ENCODE assay signal across 29 mouse cellular contexts in the genomic region with DNA sequence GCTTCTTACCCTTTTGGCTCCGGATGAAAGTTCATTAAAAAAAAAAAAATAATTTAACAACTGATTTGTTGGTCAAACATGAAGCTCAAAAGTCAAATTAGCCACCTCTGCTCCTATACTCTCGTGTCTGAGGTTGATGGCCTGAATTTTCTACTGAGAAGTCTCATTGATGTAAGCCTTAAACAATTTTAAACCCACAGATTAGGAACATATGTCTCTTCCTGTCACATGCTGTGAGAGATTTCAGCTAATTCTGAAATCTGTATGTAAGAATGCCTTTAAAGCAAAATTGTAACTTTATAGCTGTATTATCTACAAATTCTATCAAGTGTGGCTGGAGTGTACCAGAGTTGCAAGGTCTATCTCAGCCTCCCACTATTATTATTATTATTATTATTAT. TPM values are rescaled to one million over a fixed set of nuclear protein-coding genes. Genes with fewer than 3 reads are reported as not detected.
DNase-seq lines count a peak whose midpoint lies in the region; ATAC-seq and TF ChIP-seq lines count a peak whose summit lies in the region.
"Had no signal": no experiment of that assay in that cellular context is flagged by ENCODE, and none has a peak within 500 bp of the region (broad histone marks: within the 10 kb centered on the region; RNA-seq: fewer than 3 reads in every experiment).

No protein-coding gene starts in this region.

- H3K4me3 ChIP-seq in forebrain, embryonic 10.5 days, result no peak overlapping the region
- H3K4me3 ChIP-seq in forebrain, postnatal 0 days (ENCODE audit: low read depth, low read length), result no peak overlapping the region
- H3K4me3 ChIP-seq in embryonic facial prominence, embryonic 10.5 days, result no peak overlapping the region
- H3K4me3 ChIP-seq in embryonic facial prominence, embryonic 15.5 days (replicated peaks), result no peak overlapping the region
- no peak overlapping the region for H3K4me3 ChIP-seq in limb, embryonic 13.5 days
- H3K4me3 ChIP-seq: forebrain, embryonic 15.5 days; heart, embryonic 15.5 days; intestine, embryonic 15.5 days; liver, embryonic 15.5 days; midbrain, embryonic 15.5 days had no signal

- H3K9me3 ChIP-seq in forebrain, embryonic 10.5 days, result no peaks in the 10 kb centered on the region
- no peaks in the 10 kb centered on the region for H3K9me3 ChIP-seq in forebrain, postnatal 0 days (ENCODE audit: low read length)
- H3K9me3 ChIP-seq in embryonic facial prominence, embryonic 10.5 days, result 0 out of 2 replicates have a peak, but pooled peaks cover 3% of the 10 kb centered on the region
- H3K9me3 ChIP-seq in embryonic facial prominence, embryonic 15.5 days (replicated peaks), result no peaks in the 10 kb centered on the region
- H3K9me3 ChIP-seq in limb, embryonic 13.5 days, result no peaks in the 10 kb centered on the region
- H3K9me3 ChIP-seq: forebrain, embryonic 15.5 days; G1E; heart, embryonic 15.5 days; intestine, embryonic 15.5 days; liver, embryonic 15.5 days; midbrain, embryonic 15.5 days had no signal

- 67% methylated on average over 2 of the region's 2 CpGs for WGBS in forebrain, embryonic 10.5 days
- 76% methylated on average over 2 of the region's 2 CpGs for WGBS in forebrain, postnatal 0 days
- 44% methylated on average over 2 of the region's 2 CpGs for WGBS in embryonic facial prominence, embryonic 10.5 days
- 15% methylated on average over 2 of the region's 2 CpGs for WGBS in embryonic facial prominence, embryonic 15.5 days
- 26% methylated on average over 2 of the region's 2 CpGs for WGBS in limb, embryonic 13.5 days

- no peak overlapping the region for H3K4me2 ChIP-seq in forebrain, postnatal 0 days (ENCODE audit: low read depth)
- no peak overlapping the region for H3K4me2 ChIP-seq in embryonic facial prominence, embryonic 15.5 days (replicated peaks)
- H3K4me2 ChIP-seq in limb, embryonic 13.5 days (replicated peaks), result no peak overlapping the region
- H3K4me2 ChIP-seq: forebrain, embryonic 15.5 days; heart, embryonic 15.5 days; intestine, embryonic 15.5 days; liver, embryonic 15.5 days; lung, embryonic 14.5 days; midbrain, embryonic 15.5 days had no signal

- intact Hi-C loops in left cerebral cortex, postnatal 10 days (cut with DNase I), result loop anchor here (10.0 kb wide), 1 partner anchor 234 kb away; no protein-coding TSS in a partner anchor

- no peak for DNase-seq in forebrain, embryonic 10.5 days (ENCODE audit: extremely low spot score, low spot score)
- DNase-seq in forebrain, postnatal 0 days, result no peak
- no peak for DNase-seq in embryonic facial prominence, embryonic 10.5 days (ENCODE audit: low spot score)
- no peak for DNase-seq in thymus, postnatal 10 days (ENCODE audit: low spot score in 2 of 2)
- DNase-seq in cerebellum, postnatal 10 days, result no peak
- DNase-seq in left cerebral cortex, postnatal 10 days (ENCODE audit: extremely low spot score in 1 of 2, low spot score in 2 of 2), result no peak
- DNase-seq: adrenal gland, postnatal 14 days; cerebellum, adult 11 months; cerebellum, postnatal 14 days; gastrocnemius, postnatal 10 days; kidney, adult 8-10 months; kidney, postnatal 4 days; left cerebral cortex, postnatal 4 days; lung, embryonic 14.5 days; lung, postnatal 14 days; right cerebral cortex, postnatal 4 days; thymus, adult 2 months; thymus, postnatal 4 days had no signal

- peak overlapping the region; percentile 22; the same call in 1 of the 2 replicates for H3K27ac ChIP-seq in forebrain, embryonic 10.5 days
- no peak overlapping the region for H3K27ac ChIP-seq in forebrain, postnatal 0 days (ENCODE audit: low read depth, low read length)
- peak overlapping the region; percentile 81 for H3K27ac ChIP-seq in embryonic facial prominence, embryonic 10.5 days (replicated peaks)
- H3K27ac ChIP-seq in embryonic facial prominence, embryonic 15.5 days (replicated peaks), result peak overlapping the region; percentile 73
- H3K27ac ChIP-seq in limb, embryonic 13.5 days, result peak overlapping the region; percentile 85; the same call in 1 of the 2 replicates
- H3K27ac ChIP-seq: forebrain, embryonic 15.5 days; heart, embryonic 15.5 days; hindbrain, postnatal 0 days; intestine, embryonic 15.5 days; kidney, postnatal 0 days; liver, embryonic 15.5 days had no signal

- H3K4me1 ChIP-seq in forebrain, embryonic 10.5 days, result peaks cover 41% of the 10 kb centered on the region
- 0 out of 2 replicates have a peak, but pooled peaks cover 2% of the 10 kb centered on the region for H3K4me1 ChIP-seq in forebrain, postnatal 0 days (ENCODE audit: insufficient read depth)
- peaks cover 70% of the 10 kb centered on the region for H3K4me1 ChIP-seq in embryonic facial prominence, embryonic 10.5 days
- peaks cover 47% of the 10 kb centered on the region for H3K4me1 ChIP-seq in embryonic facial prominence, embryonic 15.5 days
- peaks cover 58% of the 10 kb centered on the region for H3K4me1 ChIP-seq in limb, embryonic 13.5 days
- H3K4me1 ChIP-seq: liver, embryonic 15.5 days had no signal

- ATAC-seq in forebrain, postnatal 0 days, result no peak
- no peak for ATAC-seq in embryonic facial prominence, embryonic 15.5 days (ENCODE audit: insufficient number of reproducible peaks, low FRiP score, low TSS enrichment, low read depth)
- no peak for ATAC-seq in limb, embryonic 13.5 days (ENCODE audit: low FRiP score, low read depth)
- ATAC-seq: forebrain, embryonic 15.5 days; hindbrain, postnatal 0 days; intestine, embryonic 15.5 days; midbrain, embryonic 15.5 days; Patski had no signal

- no peak for TF ChIP-seq CTCF in forebrain, postnatal 0 days (IDR thresholded peaks at IDR 0.05; ENCODE audit: low read depth)

- H3K36me3 ChIP-seq in forebrain, embryonic 10.5 days (replicated peaks), result no peaks in the 10 kb centered on the region
- no peaks in the 10 kb centered on the region; the same call in 1 of the 2 replicates for H3K36me3 ChIP-seq in forebrain, postnatal 0 days (ENCODE audit: insufficient read depth)
- no peaks in the 10 kb centered on the region for H3K36me3 ChIP-seq in embryonic facial prominence, embryonic 10.5 days (replicated peaks)
- no peaks in the 10 kb centered on the region for H3K36me3 ChIP-seq in embryonic facial prominence, embryonic 15.5 days
- H3K36me3 ChIP-seq in limb, embryonic 13.5 days, result no peaks in the 10 kb centered on the region
- H3K36me3 ChIP-seq: forebrain, embryonic 15.5 days; G1E; heart, embryonic 15.5 days; intestine, embryonic 15.5 days; liver, embryonic 15.5 days; midbrain, embryonic 15.5 days had no signal

- H3K9ac ChIP-seq in forebrain, postnatal 0 days, result no peak overlapping the region
- no peak overlapping the region for H3K9ac ChIP-seq in embryonic facial prominence, embryonic 15.5 days
- no peak overlapping the region for H3K9ac ChIP-seq in limb, embryonic 13.5 days
- H3K9ac ChIP-seq: forebrain, embryonic 15.5 days; heart, embryonic 15.5 days; intestine, embryonic 15.5 days; liver, embryonic 15.5 days; lung, embryonic 14.5 days; midbrain, embryonic 15.5 days had no signal

- H3K27me3 ChIP-seq in forebrain, embryonic 10.5 days (ENCODE audit: poor library complexity, severe bottlenecking), result peaks cover 37% of the 10 kb centered on the region
- no peaks in the 10 kb centered on the region for H3K27me3 ChIP-seq in forebrain, postnatal 0 days (ENCODE audit: insufficient read depth, low read length)
- H3K27me3 ChIP-seq in embryonic facial prominence, embryonic 10.5 days (replicated peaks; ENCODE audit: low read depth, poor library complexity, severe bottlenecking), result no peaks in the 10 kb centered on the region; the same call in 1 of the 2 replicates
- no peaks in the 10 kb centered on the region for H3K27me3 ChIP-seq in embryonic facial prominence, embryonic 15.5 days
- H3K27me3 ChIP-seq in limb, embryonic 13.5 days, result no peaks in the 10 kb centered on the region
- H3K27me3 ChIP-seq: forebrain, embryonic 15.5 days; heart, embryonic 15.5 days; intestine, embryonic 15.5 days; liver, embryonic 15.5 days; midbrain, embryonic 15.5 days; Patski had no signal

RNA-seq across cellular contexts. Expression of gene Tiam2, which starts 46.1 kb away (rescaled TPM):
- 4.4 and 5.3 TPM in 2 replicates for polyA plus RNA-seq in forebrain, embryonic 10.5 days (2016; fragmentation: Nextera tagmentation; extraction: Ambion mirVana)
- 71.5 and 96.0 TPM in 2 replicates for total RNA-seq in forebrain, postnatal 0 days (2014; rRNA removed)
- polyA plus RNA-seq in forebrain, postnatal 0 days (2015; fragmentation: Nextera tagmentation; extraction: Ambion mirVana), result 26.3 and 26.4 TPM in 2 replicates
- 6.0 and 7.7 TPM in 2 replicates for polyA plus RNA-seq in embryonic facial prominence, embryonic 10.5 days (2016; fragmentation: Nextera tagmentation; extraction: Ambion mirVana)
- 18.2 TPM in 2 replicates for polyA plus RNA-seq in embryonic facial prominence, embryonic 15.5 days (2015; fragmentation: Nextera tagmentation; extraction: Ambion mirVana)
- 25.7 and 29.3 TPM in 2 replicates for polyA plus RNA-seq in limb, embryonic 13.5 days (2015; fragmentation: Nextera tagmentation; extraction: Ambion mirVana)
- total RNA-seq in left cerebral cortex, postnatal 10 days (2021), result 10 to 100 TPM; 60.8 to 61.2 TPM
- polyA plus RNA-seq: G1E had no signal
